In the genomic region with DNA sequence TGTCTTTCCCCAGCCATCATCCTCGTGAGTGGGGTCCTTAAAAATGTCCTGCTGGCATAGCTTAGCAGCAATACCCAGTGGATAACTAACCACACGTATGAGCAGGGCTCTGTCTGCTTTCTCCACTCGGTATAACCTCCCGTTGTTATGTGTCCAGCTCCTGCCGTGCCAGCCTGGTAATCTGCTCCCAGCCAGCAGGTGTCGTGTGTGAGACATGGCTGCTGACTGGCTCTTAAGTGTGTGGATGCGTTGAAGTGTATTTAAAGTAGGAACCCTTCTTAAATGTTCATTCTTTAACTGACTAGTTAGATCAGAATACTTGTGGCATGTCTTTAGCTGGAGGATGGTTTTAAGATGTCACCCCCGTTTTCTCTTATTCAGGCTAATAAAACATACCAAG, we compare ENCODE assay signal across 8 mouse cellular contexts.
DNase-seq lines count a peak whose midpoint lies in the region; ATAC-seq and TF ChIP-seq lines count a peak whose summit lies in the region.

No protein-coding gene starts in this region.

- H3K27me3 ChIP-seq in C2C12 (ENCODE audit: control insufficient read depth, insufficient read depth, insufficient read length), result no peaks in the 10 kb centered on the region
- no peaks in the 10 kb centered on the region for H3K27me3 ChIP-seq in heart, embryonic 15.5 days
- H3K27me3 ChIP-seq in neural tube, embryonic 15.5 days (replicated peaks), result no peaks in the 10 kb centered on the region

- peak; percentile 92 for TF ChIP-seq CTCF in C2C12 (IDR thresholded peaks at IDR 0.05; ENCODE audit: control insufficient read depth, insufficient read depth, insufficient read length)
- peak; percentile 93 for TF ChIP-seq CTCF in lung, adult 2 months (IDR thresholded peaks at IDR 0.05; ENCODE audit: insufficient read depth, low read length)

- no peak overlapping the region for H3K4me3 ChIP-seq in C2C12 (ENCODE audit: insufficient read depth, poor library complexity, severe bottlenecking)
- H3K4me3 ChIP-seq in heart, embryonic 15.5 days, result no peak overlapping the region
- H3K4me3 ChIP-seq in lung, adult 2 months (replicated peaks; ENCODE audit: extremely low read depth, low read depth, low read length), result no peak overlapping the region
- no peak overlapping the region for H3K4me3 ChIP-seq in neural tube, embryonic 15.5 days (replicated peaks)

- WGBS in heart, embryonic 15.5 days, result 37% methylated on average over 8 of the region's 8 CpGs
- WGBS in lung, adult 2 months, result 33% methylated on average over 8 of the region's 8 CpGs
- WGBS in neural tube, embryonic 15.5 days, result 44% methylated on average over 8 of the region's 8 CpGs

- H3K4me1 ChIP-seq in heart, embryonic 15.5 days (replicated peaks), result no peaks in the 10 kb centered on the region
- H3K4me1 ChIP-seq in lung, adult 2 months (ENCODE audit: control insufficient read depth, insufficient read depth, low read length), result no peaks in the 10 kb centered on the region; the same call in 1 of the 2 replicates
- H3K4me1 ChIP-seq in neural tube, embryonic 15.5 days, result no peaks in the 10 kb centered on the region

- no peak overlapping the region for H3K9ac ChIP-seq in heart, embryonic 15.5 days
- H3K9ac ChIP-seq in neural tube, embryonic 15.5 days (replicated peaks), result no peak overlapping the region

- H3K27ac ChIP-seq in heart, embryonic 15.5 days, result no peak overlapping the region
- no peak overlapping the region for H3K27ac ChIP-seq in neural tube, embryonic 15.5 days (replicated peaks)

- H3K4me2 ChIP-seq in heart, embryonic 15.5 days, result no peak overlapping the region
- no peak overlapping the region for H3K4me2 ChIP-seq in neural tube, embryonic 15.5 days

- DNase-seq in T-cell, adult 2 months (ENCODE audit: low spot score), result peak; percentile 27
- DNase-seq in embryo, embryonic 11 days, result peak; percentile 72
- DNase-seq in kidney, postnatal 10 days, result peak; percentile 70
- DNase-seq in lung, adult 2 months, result peak; percentile 55
- peak; percentile 20 for DNase-seq in thymus, postnatal 25 days

- H3ac ChIP-seq in C2C12 (ENCODE audit: control insufficient read depth, insufficient read length, low read depth), result no peak overlapping the region

- TF ChIP-seq POLR2A in lung, adult 2 months (IDR thresholded peaks at IDR 0.05; ENCODE audit: borderline replicate concordance, extremely low read depth, low read depth, low read length), result no peak

- no peaks in the 10 kb centered on the region for H3K79me3 ChIP-seq in C2C12 (ENCODE audit: low read depth)

- H3K9me3 ChIP-seq in heart, embryonic 15.5 days (replicated peaks), result no peaks in the 10 kb centered on the region
- H3K9me3 ChIP-seq in neural tube, embryonic 15.5 days (replicated peaks), result no peaks in the 10 kb centered on the region

- H3K36me3 ChIP-seq in C2C12 (ENCODE audit: control insufficient read depth, insufficient read depth), result peaks cover 8% of the 10 kb centered on the region
- H3K36me3 ChIP-seq in heart, embryonic 15.5 days, result peaks cover 38% of the 10 kb centered on the region
- H3K36me3 ChIP-seq in neural tube, embryonic 15.5 days, result no peaks in the 10 kb centered on the region

- ATAC-seq in heart, embryonic 15.5 days (replicated peaks; ENCODE audit: insufficient number of reproducible peaks, insufficient read depth, low FRiP score, low read depth), result peak; percentile 78
- ATAC-seq in neural tube, embryonic 15.5 days (ENCODE audit: low FRiP score), result peak; percentile 87

- no peaks in the 10 kb centered on the region for H3K79me2 ChIP-seq in C2C12 (ENCODE audit: control insufficient read depth, insufficient read depth)

TF ChIP-seq in C2C12, 6 proteins besides CTCF, POLR2A, EP300 and RAD21:
- TF ChIP-seq MYOG (IDR thresholded peaks at IDR 0.05; ENCODE audit: control insufficient read depth, extremely low read depth, insufficient read length) (no peak), MYOD1 (IDR thresholded peaks at IDR 0.05; ENCODE audit: control insufficient read depth, insufficient read length, low read depth) (no peak), MAX (IDR thresholded peaks at IDR 0.05) (no peak), CEBPB (IDR thresholded peaks at IDR 0.05; ENCODE audit: low read depth) (no peak), USF1 (IDR thresholded peaks at IDR 0.05; ENCODE audit: low read depth) (no peak), FOSL1 (IDR thresholded peaks at IDR 0.05; ENCODE audit: insufficient read depth, low read length, poor library complexity, severe bottlenecking) (no peak)

Comparison
In these comparisons a context has a peak if more than half of its experiments do, and no peak if none do; other contexts are left out.
1. DNase-seq: peak in every context shown above with its lines; median percentile 72 in embryo, embryonic 11 days; 70 in kidney, postnatal 10 days; 55 in lung, adult 2 months; 27 in T-cell, adult 2 months; 20 in thymus, postnatal 25 days.